ENCODE assay signal across 8 mouse cellular contexts in the genomic region with DNA sequence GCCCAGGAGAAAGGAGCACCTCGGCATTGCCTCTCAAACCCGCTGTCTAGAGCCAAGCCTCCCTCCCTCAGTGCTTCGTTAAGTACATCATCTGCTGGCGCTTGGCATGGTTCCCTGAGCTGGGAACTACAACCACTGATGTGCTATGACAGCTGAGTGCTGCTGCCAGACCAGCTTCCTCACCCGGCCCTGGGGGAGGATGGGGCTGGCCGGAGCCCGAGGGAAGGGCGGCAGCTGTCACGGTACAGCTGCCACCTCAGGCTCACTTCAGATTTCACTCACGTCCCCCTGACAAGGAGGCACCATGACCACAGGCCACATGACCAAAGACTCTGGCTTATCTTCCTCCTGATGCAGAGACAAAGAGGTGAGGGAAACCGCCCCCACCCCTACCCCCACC. TPM values are rescaled to one million over a fixed set of nuclear protein-coding genes. Genes with fewer than 3 reads are reported as not detected.
DNase-seq lines count a peak whose midpoint lies in the region; ATAC-seq and TF ChIP-seq lines count a peak whose summit lies in the region.

No protein-coding gene starts in this region.

- peak; percentile 94 for ATAC-seq in forebrain, embryonic 14.5 days
- ATAC-seq in heart, embryonic 15.5 days (replicated peaks; ENCODE audit: insufficient number of reproducible peaks, insufficient read depth, low FRiP score, low read depth) = peak; percentile 70
- peak; percentile 67; the same call in 1 of the 2 replicates for ATAC-seq in kidney, postnatal 0 days (replicated peaks; ENCODE audit: low FRiP score, low read depth)
- ATAC-seq in activated CD4-positive, CD25-positive, alpha-beta regulatory T cell, adult 4 months = no peak

- H3K27ac ChIP-seq in forebrain, embryonic 14.5 days (ENCODE audit: low read depth, low read length) = peak overlapping the region; percentile 79
- peak overlapping the region; percentile 85 for H3K27ac ChIP-seq in heart, embryonic 15.5 days
- H3K27ac ChIP-seq in kidney, postnatal 0 days = peak overlapping the region; percentile 55

- H3K4me1 ChIP-seq in forebrain, embryonic 14.5 days (ENCODE audit: control insufficient read depth, insufficient read depth, low read length) = peaks cover 43% of the 10 kb centered on the region
- H3K4me1 ChIP-seq in heart, embryonic 15.5 days (replicated peaks) = peaks cover 94% of the 10 kb centered on the region
- H3K4me1 ChIP-seq in kidney, postnatal 0 days (replicated peaks; ENCODE audit: insufficient read depth, low read length) = peaks cover 39% of the 10 kb centered on the region

- DNase-seq in urinary bladder, postnatal 4 days (ENCODE audit: low spot score in 2 of 2) = peak; percentile 72 to 74
- DNase-seq in urinary bladder, adult 2 months (ENCODE audit: low spot score) = no peak
- peak; percentile 95 for DNase-seq in forebrain, embryonic 14.5 days (ENCODE audit: low spot score)
- peak; percentile 69 for DNase-seq in kidney, postnatal 0 days (ENCODE audit: low spot score)
- DNase-seq in lung, adult 18-20 months = peak; percentile 82 to 88
- DNase-seq in retina, embryonic 14.5 days (ENCODE audit: low spot score) = peak; percentile 76

- H3K36me3 ChIP-seq in forebrain, embryonic 14.5 days (ENCODE audit: control insufficient read depth, insufficient read depth, low read length) = 0 out of 2 replicates have a peak, but pooled peaks cover 1% of the 10 kb centered on the region
- H3K36me3 ChIP-seq in heart, embryonic 15.5 days = peaks cover 4% of the 10 kb centered on the region; the same call in 1 of the 2 replicates
- 0 out of 2 replicates have a peak, but pooled peaks cover 2% of the 10 kb centered on the region for H3K36me3 ChIP-seq in kidney, postnatal 0 days (ENCODE audit: insufficient read depth, low read length)

- peak overlapping the region; percentile 12 for H3K4me2 ChIP-seq in forebrain, embryonic 14.5 days (ENCODE audit: low read length)
- peak overlapping the region; percentile 30 for H3K4me2 ChIP-seq in heart, embryonic 15.5 days
- 0 out of 2 replicates have a peak overlapping the region, but pooled peaks have one; percentile 6 for H3K4me2 ChIP-seq in kidney, postnatal 0 days (ENCODE audit: low read length)

- no peaks in the 10 kb centered on the region for H3K27me3 ChIP-seq in forebrain, embryonic 14.5 days (replicated peaks; ENCODE audit: control insufficient read depth, insufficient read depth, low read length)
- H3K27me3 ChIP-seq in heart, embryonic 15.5 days = no peaks in the 10 kb centered on the region
- H3K27me3 ChIP-seq in kidney, postnatal 0 days (ENCODE audit: insufficient read depth, low read length) = no peaks in the 10 kb centered on the region

- WGBS in forebrain, embryonic 14.5 days = 12% methylated on average over 11 of the region's 11 CpGs
- WGBS in heart, embryonic 15.5 days = 7% methylated on average over 11 of the region's 11 CpGs
- 13% methylated on average over 11 of the region's 11 CpGs for WGBS in kidney, postnatal 0 days

- H3K9me3 ChIP-seq in forebrain, embryonic 14.5 days (replicated peaks; ENCODE audit: control insufficient read depth, low read length) = no peaks in the 10 kb centered on the region
- H3K9me3 ChIP-seq in heart, embryonic 15.5 days (replicated peaks) = no peaks in the 10 kb centered on the region
- H3K9me3 ChIP-seq in kidney, postnatal 0 days (replicated peaks; ENCODE audit: low read length) = no peaks in the 10 kb centered on the region

- H3K9ac ChIP-seq in forebrain, embryonic 14.5 days (ENCODE audit: low read length) = no peak overlapping the region
- H3K9ac ChIP-seq in heart, embryonic 15.5 days = no peak overlapping the region
- peak overlapping the region; percentile 31; the same call in 1 of the 2 replicates for H3K9ac ChIP-seq in kidney, postnatal 0 days (ENCODE audit: low read depth, low read length)

- no peak overlapping the region for H3K4me3 ChIP-seq in forebrain, embryonic 14.5 days (ENCODE audit: low read depth, low read length)
- no peak overlapping the region for H3K4me3 ChIP-seq in heart, embryonic 15.5 days
- H3K4me3 ChIP-seq in kidney, postnatal 0 days (replicated peaks; ENCODE audit: low read depth, low read length) = no peak overlapping the region

- TF ChIP-seq CTCF in kidney, postnatal 0 days (IDR thresholded peaks at IDR 0.05; ENCODE audit: low read depth) = no peak

RNA-seq across cellular contexts. Expression of a gene that starts 59.1 kb away (rescaled TPM):
- 29.4 and 40.4 TPM in 2 replicates for polyA plus RNA-seq in urinary bladder, adult 2 months (2012; rRNA removed)
- 14.1 and 14.5 TPM in 2 replicates for polyA plus RNA-seq in forebrain, embryonic 14.5 days (2014; fragmentation: Nextera tagmentation; extraction: Ambion mirVana)
- polyA plus RNA-seq in heart, embryonic 15.5 days (2015; fragmentation: Nextera tagmentation; extraction: Ambion mirVana) = 8.6 and 10.7 TPM in 2 replicates
- 5.4 and 6.6 TPM in 2 replicates for polyA plus RNA-seq in kidney, postnatal 0 days (2015; fragmentation: Nextera tagmentation; extraction: Ambion mirVana)
- polyA plus RNA-seq in activated CD4-positive, CD25-positive, alpha-beta regulatory T cell, adult 4 months (2017; shearing (Covaris generic)) = not detected
